Mouse (Mus musculus) B cell, adult 2 months (primary cell): ENCODE results near the gene Nr1d1.

ENCODE experiments used
- DNase-seq, 2 experiments: peaks; one replicate each; pipeline ENCODE4 v3.0.0; 2022

The Nr1d1 gene

GRCm38 (mm10) chr11:98735111-98735510 lies 40.0 kb downstream of the Nr1d1 start:
- DNase-seq, result no peak

DNA sequence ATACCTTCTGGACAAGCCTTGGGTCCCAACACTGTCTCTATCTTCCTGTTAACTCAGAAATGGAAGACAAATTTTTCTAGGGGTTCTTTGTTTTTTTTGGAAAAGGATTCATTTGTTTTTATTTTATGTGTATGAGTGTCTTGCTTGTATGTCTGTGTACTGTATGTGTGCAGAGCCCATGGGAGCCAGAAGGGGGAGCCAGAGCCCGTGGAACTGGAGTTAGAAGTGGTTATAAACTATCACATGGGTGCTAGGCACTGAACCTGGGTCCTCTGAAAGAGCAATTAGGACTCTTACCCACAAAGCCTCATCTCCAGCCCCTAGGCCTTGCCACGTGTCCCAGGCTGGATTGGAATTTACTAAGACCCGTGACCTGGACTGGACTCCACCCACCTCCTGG lies 41.1 kb downstream of the Nr1d1 start:
- peak; percentile 35 to 36 for DNase-seq

DNA sequence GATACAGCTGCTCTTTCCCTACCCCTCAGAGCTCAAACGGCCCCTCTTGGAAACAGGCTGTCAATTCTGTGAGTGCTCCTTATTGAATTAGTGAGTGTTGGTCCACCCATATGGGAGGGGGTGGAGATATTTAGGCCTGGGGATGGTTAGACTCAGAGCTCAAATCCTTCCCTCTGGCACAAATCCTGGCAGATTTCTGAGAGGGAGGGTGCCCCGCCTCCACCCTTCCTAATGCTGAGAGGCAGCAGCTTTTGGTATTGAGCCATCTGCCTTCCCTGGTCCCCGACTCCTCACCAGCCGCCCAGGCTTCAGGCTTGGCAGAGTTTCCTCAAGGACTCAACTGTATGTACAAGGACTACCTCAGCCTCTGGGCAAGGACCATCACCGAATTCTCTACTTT lies 44.0 kb downstream of the Nr1d1 start:
- no peak for DNase-seq

- DNase-seq, result no peak
Measured at GRCm38 (mm10) chr11:98730727-98731126, 44.4 kb downstream of the Nr1d1 start.

GRCm38 (mm10) chr11:98729119-98729588 lies 46.0 kb downstream of the Nr1d1 start, which contains the start of gene Med24:
Med24 (minus strand) TSS chr11:98729435.
- peak; percentile 80 to 83 for DNase-seq

DNA sequence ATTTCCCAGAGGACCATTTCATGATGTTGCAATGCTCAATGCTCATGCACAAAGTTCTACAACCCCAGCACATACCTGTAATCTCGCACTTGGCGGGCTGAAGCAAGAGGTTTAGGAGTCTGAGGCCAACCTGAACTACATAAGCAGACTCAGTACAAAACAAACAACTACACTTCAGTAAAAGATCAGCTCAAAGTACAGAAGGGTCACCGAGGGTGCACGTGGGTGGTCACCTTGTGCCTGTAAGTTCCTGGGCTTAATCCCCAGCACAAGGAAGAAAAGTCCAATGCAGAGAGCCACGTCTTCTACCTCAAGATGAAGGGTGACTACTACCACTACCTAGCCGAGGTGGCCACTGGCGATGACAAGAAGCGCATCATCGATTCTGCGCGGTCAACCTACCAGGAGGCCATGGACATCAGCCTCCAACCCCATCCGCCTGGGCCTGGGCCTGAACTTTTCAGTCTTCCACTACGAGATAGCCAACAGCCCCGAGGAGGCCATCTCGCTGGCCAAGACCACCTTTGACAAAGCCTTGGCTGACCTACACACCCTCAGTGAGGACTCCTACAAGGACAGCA lies 49.1 kb downstream of the Nr1d1 start:
- DNase-seq, result no peak

GRCm38 (mm10) chr11:98723098-98723497 lies 52.0 kb downstream of the Nr1d1 start:
- no peak for DNase-seq

DNA sequence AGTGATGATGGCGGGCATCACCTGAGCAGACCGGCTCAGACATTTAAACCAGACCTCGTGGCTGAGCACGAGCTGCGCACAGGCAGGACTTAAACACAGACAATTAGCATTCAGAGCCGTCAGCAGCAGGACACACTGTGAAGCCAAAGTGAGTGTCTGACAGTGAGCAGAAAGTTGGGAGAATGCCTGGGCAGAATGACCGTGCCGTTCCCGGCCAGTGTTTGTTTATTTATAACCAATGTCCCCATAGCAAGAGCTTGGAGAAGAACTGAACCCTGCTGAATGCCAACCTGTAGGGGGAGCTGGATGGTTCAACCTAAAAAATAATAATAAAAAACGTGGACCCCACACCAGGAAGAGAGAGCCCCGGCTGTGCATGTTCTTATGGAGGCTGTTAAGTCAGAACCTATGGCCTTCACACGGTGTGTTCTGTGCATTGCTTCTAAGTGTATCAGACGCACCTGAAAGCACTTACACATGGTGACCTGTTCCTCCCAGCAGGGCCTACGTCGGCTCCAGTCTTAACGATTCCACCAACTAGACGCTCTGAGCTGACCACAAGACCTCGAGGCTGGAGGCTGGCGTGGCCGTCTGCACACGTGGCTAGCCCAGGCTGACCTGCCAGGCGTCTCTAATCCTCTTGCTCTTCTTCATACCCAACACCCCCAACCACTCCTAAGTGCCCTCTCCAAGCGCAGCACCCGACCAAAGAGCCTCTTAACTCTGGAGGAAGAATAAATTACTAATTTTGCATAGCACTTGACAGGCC lies 53.5 kb downstream of the Nr1d1 start:
- no peak for DNase-seq

GRCm38 (mm10) chr11:98720756-98721155 lies 54.4 kb downstream of the Nr1d1 start:
- DNase-seq, result no peak
